Mouse (Mus musculus) kidney, adult 2 months (tissue): ENCODE results near the gene Pde1c. TPM values are rescaled to one million over a fixed set of nuclear protein-coding genes. Genes with fewer than 3 reads are reported as not detected.

Experiments
- DNase-seq: peaks from one replicate; pipeline ENCODE4 v3.0.0; 2021
- H3K27ac ChIP-seq: fragments of 200-500 bp; 2 replicates; pipeline ENCODE4 v1.5.1; 2012; ENCODE audit warnings: low read depth, low read length, control low read depth, inconsistent platforms; ENCODE audit not compliant: insufficient read depth
- H3K27me3 ChIP-seq: fragments of 200-500 bp; replicated peaks from 2 replicates; pipeline ENCODE4 v1.6.1; 2012; ENCODE audit warnings: mild to moderate bottlenecking, moderate library complexity, low read length, inconsistent platforms; ENCODE audit not compliant: control insufficient read depth, insufficient read depth
- H3K36me3 ChIP-seq: fragments of 200-500 bp; 2 replicates; pipeline ENCODE4 v1.6.1; 2012; ENCODE audit warnings: mild to moderate bottlenecking, moderate library complexity, low read length, inconsistent platforms; ENCODE audit not compliant: control insufficient read depth, insufficient read depth
- H3K4me1 ChIP-seq: fragments of 200-500 bp; 2 replicates; pipeline ENCODE4 v1.6.1; 2011; ENCODE audit warnings: low read length; ENCODE audit not compliant: control insufficient read depth, insufficient read depth
- H3K4me3 ChIP-seq: fragments of 200-500 bp; 2 replicates; pipeline ENCODE4 v1.5.1; 2011; ENCODE audit warnings: mild to moderate bottlenecking, low read depth, low read length, control low read depth; ENCODE audit not compliant: insufficient read depth
- CTCF ChIP-seq: fragments of 200-500 bp; conservative IDR thresholded peaks from 2 replicates; pipeline ENCODE4 v1.5.1; 2011; ENCODE audit warnings: low read depth, mild to moderate bottlenecking, control low read depth, low read length, moderate library complexity, mixed read lengths; ENCODE audit not compliant: insufficient read depth, insufficient read length
- POLR2A ChIP-seq: fragments of 200-500 bp; IDR thresholded peaks from one replicate; pipeline ENCODE4 v1.6.1; 2011; ENCODE audit warnings: low read depth, low read length, control low read depth
- WGBS: fragments of 180-500 bp; shearing (Covaris S2); methylation state at CpG from one replicate; pipeline ENCODE4 v1.1.7; 2018; 5-methylcytosine and 5-hydroxymethylcytosine counted together
- polyA plus RNA-seq: library from polyadenylated mRNA; depleted of rRNA; stranded (reverse); fragments of >200 nt; gene quantifications from 2 replicates; pipeline ENCODE4 v1.2.3, GENCODE M21; 2012

Gene Pde1c
- polyA plus RNA-seq, 1 experiment, result 0.94 TPM

DNA sequence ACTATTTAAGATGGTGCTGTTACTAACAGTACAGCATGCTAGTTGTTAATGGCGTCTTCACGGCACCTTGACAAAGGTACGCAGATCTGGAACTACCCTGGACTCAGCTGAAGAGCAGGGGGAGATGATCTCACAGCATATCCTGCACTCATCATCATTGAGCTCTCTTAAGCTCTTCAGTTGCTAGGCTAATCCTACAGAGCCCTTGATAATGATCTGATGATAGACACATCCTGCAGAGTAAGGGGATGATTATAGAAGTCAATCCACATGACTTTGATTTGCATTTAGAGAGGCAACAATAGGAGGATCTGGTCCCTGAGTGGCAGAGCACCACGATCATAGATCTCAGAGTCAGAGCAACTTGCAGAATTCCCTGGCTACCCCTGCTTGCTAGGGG, 236.8 kb downstream of the Pde1c start:
- Histone ChIP-seq H3K4me1 (no peaks in the 10 kb centered on the region), H3K4me3 (no peak overlapping the region), H3K27me3 (no peaks in the 10 kb centered on the region), H3K36me3 (no peaks in the 10 kb centered on the region), H3K27ac (no peak overlapping the region)
- no peak for DNase-seq
- TF ChIP-seq POLR2A (no peak), CTCF (no peak)
- WGBS, result 93% methylated on average over 4 of the region's 4 CpGs

DNA sequence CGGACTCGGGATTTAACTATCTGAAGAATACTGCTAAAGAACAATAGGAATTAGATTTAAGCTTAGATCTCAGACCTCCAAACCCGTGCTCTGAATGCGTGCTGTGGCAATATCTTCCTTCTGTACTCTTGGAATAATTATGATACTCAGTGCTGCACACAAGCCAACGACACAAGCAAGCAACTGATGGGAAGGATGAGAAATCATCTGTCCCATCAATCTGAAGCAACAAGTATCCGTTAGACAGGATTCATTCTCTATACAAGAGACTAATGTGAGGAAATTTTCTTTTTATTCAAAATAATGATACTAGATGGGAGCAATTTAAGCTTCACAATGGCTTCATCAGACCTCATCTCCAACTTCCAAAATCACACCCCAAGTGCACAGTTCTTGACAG, 237.5 kb downstream of the Pde1c start:
- Histone ChIP-seq H3K27me3 (no peaks in the 10 kb centered on the region), H3K4me3 (no peak overlapping the region), H3K4me1 (no peaks in the 10 kb centered on the region), H3K36me3 (no peaks in the 10 kb centered on the region), H3K27ac (no peak overlapping the region)
- TF ChIP-seq POLR2A (no peak), CTCF (no peak)
- no peak for DNase-seq
- WGBS, result 87% methylated on average over 6 of the region's 6 CpGs

DNA sequence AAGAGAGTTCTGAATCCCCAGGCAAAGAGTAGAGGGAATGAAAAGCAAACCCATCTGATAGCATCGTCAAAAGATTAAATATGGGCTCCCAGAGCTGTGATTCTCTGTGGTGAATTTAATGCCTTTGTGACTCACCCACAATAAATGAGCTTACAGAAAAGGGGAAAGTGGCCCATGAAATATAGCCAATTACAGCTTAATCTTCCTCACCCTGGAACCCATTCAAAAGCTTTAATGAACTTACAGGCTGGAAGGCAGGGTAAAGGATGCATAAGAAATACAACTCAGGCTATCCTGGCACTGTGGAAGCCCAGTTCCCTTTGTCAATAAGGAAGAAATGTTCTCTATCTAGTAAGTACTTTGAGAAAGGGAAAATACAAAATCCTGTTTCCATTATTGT, 240.8 kb downstream of the Pde1c start:
- H3K27ac ChIP-seq, result no peak overlapping the region
- H3K27me3 ChIP-seq, result no peaks in the 10 kb centered on the region
- no peak for DNase-seq
- no peak overlapping the region for H3K4me3 ChIP-seq
- no peaks in the 10 kb centered on the region for H3K36me3 ChIP-seq
- TF ChIP-seq CTCF, result no peak
- no peak for TF ChIP-seq POLR2A
- 41% methylated on average over 1 of the region's 1 CpGs for WGBS
- H3K4me1 ChIP-seq, result no peaks in the 10 kb centered on the region

DNA sequence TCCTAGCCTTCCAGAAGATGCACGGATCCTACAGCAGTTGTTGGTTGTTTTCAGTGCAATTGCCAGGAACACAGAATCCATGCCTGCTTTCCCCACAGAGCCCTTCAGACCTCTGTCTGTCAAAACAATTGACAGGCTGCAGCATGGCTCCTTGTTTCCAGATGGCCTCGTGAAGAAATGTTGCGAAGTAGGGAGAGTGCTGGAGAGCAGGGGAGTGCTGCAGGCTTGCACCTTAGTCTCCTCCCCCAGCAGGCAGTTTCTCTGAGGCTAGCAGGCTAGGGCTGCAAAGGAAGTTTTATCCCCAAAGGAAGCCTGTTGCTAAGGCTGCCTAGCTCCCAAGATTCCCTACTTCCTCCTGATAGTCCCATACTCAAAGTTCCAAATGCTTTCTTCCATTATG, 246.1 kb downstream of the Pde1c start:
- H3K36me3 ChIP-seq, result no peaks in the 10 kb centered on the region
- no peaks in the 10 kb centered on the region for H3K27me3 ChIP-seq
- H3K4me3 ChIP-seq, result no peak overlapping the region
- H3K4me1 ChIP-seq, result no peaks in the 10 kb centered on the region
- 17% methylated on average over 3 of the region's 3 CpGs for WGBS
- no peak for TF ChIP-seq CTCF
- no peak overlapping the region for H3K27ac ChIP-seq
- DNase-seq, result no peak

DNA sequence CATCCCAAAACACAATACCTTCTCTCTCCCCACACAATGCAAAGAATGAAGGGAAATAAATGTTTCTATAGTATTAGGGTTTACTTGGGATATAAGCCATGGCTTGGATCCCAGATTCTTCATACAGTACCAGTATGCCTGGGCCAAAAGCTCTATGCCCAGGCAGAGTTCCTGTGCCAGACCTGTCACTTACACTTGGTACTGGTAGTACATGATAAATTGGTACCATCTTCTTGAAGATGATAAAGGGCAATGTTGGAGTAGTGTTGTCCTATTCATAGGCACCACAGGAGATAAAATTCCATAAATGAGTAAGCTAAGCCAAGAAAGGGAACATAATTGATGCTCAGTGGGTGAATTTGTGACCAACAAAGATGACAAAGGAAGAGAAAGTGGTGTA, 258.6 kb downstream of the Pde1c start:
- no peaks in the 10 kb centered on the region for H3K4me1 ChIP-seq
- no peak for TF ChIP-seq CTCF
- TF ChIP-seq POLR2A, result no peak
- H3K27ac ChIP-seq, result no peak overlapping the region
- H3K27me3 ChIP-seq, result no peaks in the 10 kb centered on the region; the same call in 1 of the 2 replicates
- no peaks in the 10 kb centered on the region for H3K36me3 ChIP-seq
- no peak for DNase-seq
- no peak overlapping the region for H3K4me3 ChIP-seq

DNA sequence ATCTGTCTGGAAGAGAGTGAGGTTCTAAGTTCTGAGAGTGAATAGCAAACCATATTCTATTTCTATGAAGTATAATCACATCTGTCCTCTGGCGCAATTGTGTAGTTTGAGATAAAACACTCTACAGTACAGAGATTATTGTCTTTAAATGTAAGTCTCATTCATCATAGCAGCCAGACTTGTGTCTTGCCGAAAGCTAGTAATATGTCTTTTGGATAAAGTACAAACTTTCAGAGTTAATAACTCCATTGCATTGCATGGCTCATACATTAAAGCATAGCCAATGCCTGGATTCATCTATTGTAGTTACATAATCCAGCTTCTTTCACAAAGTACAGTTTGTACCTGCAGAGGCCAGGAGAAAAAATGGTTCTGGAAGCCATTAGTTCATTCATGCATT, 262.8 kb downstream of the Pde1c start:
- no peak for DNase-seq
- H3K4me1 ChIP-seq, result no peaks in the 10 kb centered on the region
- 92% methylated on average over 2 of the region's 2 CpGs for WGBS
- H3K36me3 ChIP-seq, result no peaks in the 10 kb centered on the region
- no peaks in the 10 kb centered on the region; the same call in 1 of the 2 replicates for H3K27me3 ChIP-seq
- H3K27ac ChIP-seq, result no peak overlapping the region
- no peak overlapping the region for H3K4me3 ChIP-seq
- TF ChIP-seq CTCF, result no peak
- no peak for TF ChIP-seq POLR2A

DNA sequence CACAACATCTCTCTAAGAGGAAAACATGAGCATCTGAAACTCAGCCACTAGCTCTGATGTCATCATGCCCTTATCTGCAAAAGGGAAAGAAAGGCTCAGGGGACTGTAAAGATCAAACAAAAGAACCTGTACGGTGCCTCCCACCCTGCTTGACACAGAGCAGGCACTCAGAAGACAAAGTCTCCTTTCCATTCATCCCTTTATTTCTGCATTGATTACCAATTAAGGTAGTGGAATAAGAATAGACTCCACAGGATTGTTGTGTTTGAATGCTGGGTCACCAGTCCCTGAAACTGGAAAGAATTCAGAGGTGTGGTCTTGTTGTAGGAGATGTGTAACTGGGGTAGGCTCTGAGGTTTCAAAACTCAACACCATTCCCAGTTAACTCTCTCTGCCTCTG, 276.7 kb downstream of the Pde1c start:
- H3K4me1 ChIP-seq, result no peaks in the 10 kb centered on the region
- H3K27ac ChIP-seq, result no peak overlapping the region
- TF ChIP-seq CTCF (no peak), POLR2A (no peak)
- no peaks in the 10 kb centered on the region for H3K27me3 ChIP-seq
- no peak for DNase-seq
- 77% methylated on average over 1 of the region's 1 CpGs for WGBS
- H3K36me3 ChIP-seq, result no peaks in the 10 kb centered on the region
- no peak overlapping the region for H3K4me3 ChIP-seq

DNA sequence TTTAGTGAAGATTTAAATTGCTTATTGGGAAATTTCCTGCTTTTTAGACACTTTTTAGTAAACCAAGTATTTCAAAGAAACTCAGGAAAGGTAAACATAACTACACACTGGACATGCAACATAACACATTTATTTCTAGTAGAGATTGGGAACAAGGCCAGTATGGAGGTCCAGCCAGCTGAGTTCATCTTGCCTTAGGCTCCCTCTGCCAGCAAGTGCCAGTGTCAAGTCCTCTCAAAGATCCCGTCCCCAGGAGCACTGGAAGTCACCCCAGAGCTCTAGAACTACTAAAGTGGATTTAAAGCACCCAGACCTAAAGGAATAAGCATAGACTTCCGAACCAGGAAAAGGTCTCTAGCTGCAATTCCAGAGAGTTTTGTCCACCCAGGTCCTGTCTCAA, 279.6 kb downstream of the Pde1c start:
- no peak for TF ChIP-seq CTCF
- TF ChIP-seq POLR2A, result no peak
- 67% methylated on average over 2 of the region's 2 CpGs for WGBS
- Histone ChIP-seq H3K4me3 (no peak overlapping the region), H3K36me3 (no peaks in the 10 kb centered on the region), H3K27ac (no peak overlapping the region), H3K27me3 (no peaks in the 10 kb centered on the region), H3K4me1 (no peaks in the 10 kb centered on the region)
- no peak for DNase-seq
